Mouse (Mus musculus) cortical plate, adult 2 months (tissue): Measurements from ENCODE around the gene Ggact. TPM values are rescaled to one million over a fixed set of nuclear protein-coding genes. Genes with fewer than 3 reads are reported as not detected.
A peak's percentile ranks its signal among the peaks of the same experiment; 100 is the strongest.

Experiments
- H3K27ac ChIP-seq: fragments of 200-500 bp; 2 replicates; pipeline ENCODE4 v1.5.1; 2012; ENCODE audit warnings: low read length, control low read depth, inconsistent platforms; ENCODE audit not compliant: insufficient read depth
- H3K4me1 ChIP-seq: fragments of 200-500 bp; 2 replicates; pipeline ENCODE4 v1.6.1; 2011; ENCODE audit warnings: low read length; ENCODE audit not compliant: control insufficient read depth, insufficient read depth
- H3K4me3 ChIP-seq: fragments of 200-500 bp; 2 replicates; pipeline ENCODE4 v1.5.1; 2011; ENCODE audit warnings: mild to moderate bottlenecking, low read length, control low read depth; ENCODE audit not compliant: insufficient read depth
- CTCF ChIP-seq: fragments of 200-500 bp; IDR thresholded peaks from 2 replicates; pipeline ENCODE4 v1.5.1; 2011; ENCODE audit warnings: mild to moderate bottlenecking, control low read depth, low read length; ENCODE audit not compliant: insufficient read depth; ENCODE audit errors: extremely low read depth
- POLR2A ChIP-seq: fragments of 200-500 bp; IDR thresholded peaks from 2 replicates; pipeline ENCODE4 v1.6.1; 2011; ENCODE audit warnings: mild to moderate bottlenecking, low read length, control low read depth; ENCODE audit not compliant: insufficient read depth; ENCODE audit errors: extremely low read depth
- polyA plus RNA-seq: library from polyadenylated mRNA; depleted of rRNA; stranded (reverse); fragments of >200 nt; gene quantifications from 2 replicates; pipeline ENCODE4 v1.2.3, GENCODE M21; 2012; rRNA removed

The Ggact gene
- polyA plus RNA-seq = 50.5 and 53.2 TPM in 2 replicates

GRCm38 (mm10) chr14:122913657-122914056 is at the start of gene Ggact:
Ggact (minus strand) TSS chr14:122913757.
- Histone ChIP-seq H3K27ac (no peak within 1 kb of the TSS), H3K4me1 (no peaks in the 10 kb centered on the region), H3K4me3 (peak within 1 kb of the TSS; percentile 51)
- no peak for TF ChIP-seq CTCF
- TF ChIP-seq POLR2A = no peak

GRCm38 (mm10) chr14:122957941-122958340 is 44.4 kb upstream of the Ggact start:
- Histone ChIP-seq H3K27ac (no peak overlapping the region), H3K4me3 (no peak overlapping the region), H3K4me1 (no peaks in the 10 kb centered on the region)
- no peak for TF ChIP-seq POLR2A
- no peak for TF ChIP-seq CTCF

GRCm38 (mm10) chr14:122953331-122953730 is 39.8 kb upstream of the Ggact start:
- Histone ChIP-seq H3K4me1 (no peaks in the 10 kb centered on the region), H3K4me3 (no peak overlapping the region), H3K27ac (no peak overlapping the region)
- TF ChIP-seq CTCF (peak; percentile 73), POLR2A (no peak)

- Histone ChIP-seq H3K4me3 (no peak overlapping the region), H3K27ac (no peak overlapping the region), H3K4me1 (no peaks in the 10 kb centered on the region)
- TF ChIP-seq CTCF (no peak), POLR2A (no peak)
Observed at GRCm38 (mm10) chr14:122952556-122952955, 39.0 kb upstream of the Ggact start.

- Histone ChIP-seq H3K4me3 (no peak overlapping the region), H3K4me1 (no peaks in the 10 kb centered on the region), H3K27ac (no peak overlapping the region)
- TF ChIP-seq CTCF (no peak), POLR2A (no peak)
Observed at GRCm38 (mm10) chr14:122951676-122952445, 38.3 kb upstream of the Ggact start.

DNA sequence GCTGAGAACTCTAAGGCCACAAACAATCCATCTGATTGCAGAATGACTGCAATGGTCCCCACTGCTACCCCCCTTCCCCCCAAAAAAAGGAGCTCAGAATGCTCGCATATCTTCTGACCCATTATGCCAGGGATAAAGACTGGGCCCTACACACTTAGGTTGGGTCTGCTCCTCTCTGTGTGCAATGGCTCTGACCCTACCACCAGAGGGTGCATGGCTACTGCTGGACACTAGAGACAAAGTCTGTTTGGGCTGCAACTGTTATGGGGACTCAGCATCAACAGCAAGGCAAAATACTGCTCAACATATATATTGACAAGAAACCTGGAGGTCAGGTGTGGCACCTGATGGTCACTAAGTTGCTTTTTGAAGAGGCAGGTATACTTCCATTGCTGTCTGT is 37.4 kb upstream of the Ggact start:
- no peak overlapping the region for H3K4me3 ChIP-seq
- H3K4me1 ChIP-seq = no peaks in the 10 kb centered on the region
- H3K27ac ChIP-seq = no peak overlapping the region
- TF ChIP-seq CTCF = peak; percentile 19; the same call in 1 of the 2 replicates
- TF ChIP-seq POLR2A = no peak

DNA sequence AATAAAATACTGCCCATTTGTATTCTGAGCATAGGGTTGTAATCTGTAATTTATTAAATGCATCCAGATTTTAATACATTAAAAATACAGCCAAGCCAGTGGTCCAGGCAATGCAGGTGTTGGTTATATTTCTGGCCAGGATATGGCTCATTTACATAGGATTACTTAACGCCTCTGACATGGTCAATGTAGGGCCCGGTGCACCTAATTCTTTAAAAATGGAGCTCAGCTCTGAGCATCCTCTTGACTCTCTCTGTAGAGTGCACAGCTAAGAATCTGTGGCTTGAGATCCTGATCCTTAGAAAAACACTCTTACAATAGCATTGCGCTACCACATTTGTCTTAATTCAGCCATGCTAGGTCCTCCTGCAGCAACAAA is 29.9 kb upstream of the Ggact start:
- H3K4me3 ChIP-seq = no peak overlapping the region
- no peak overlapping the region for H3K27ac ChIP-seq
- TF ChIP-seq POLR2A (no peak), CTCF (no peak)
- no peaks in the 10 kb centered on the region for H3K4me1 ChIP-seq

GRCm38 (mm10) chr14:122942757-122943474 is 29.4 kb upstream of the Ggact start:
- no peak for TF ChIP-seq CTCF
- no peak overlapping the region for H3K27ac ChIP-seq
- no peaks in the 10 kb centered on the region for H3K4me1 ChIP-seq
- no peak overlapping the region for H3K4me3 ChIP-seq

GRCm38 (mm10) chr14:122936460-122936859 is 22.9 kb upstream of the Ggact start:
- H3K4me1 ChIP-seq = no peaks in the 10 kb centered on the region
- H3K4me3 ChIP-seq = no peak overlapping the region
- TF ChIP-seq POLR2A (no peak), CTCF (no peak)
- no peak overlapping the region for H3K27ac ChIP-seq

- no peak for TF ChIP-seq CTCF
- no peak for TF ChIP-seq POLR2A
- no peak overlapping the region for H3K4me3 ChIP-seq
- no peaks in the 10 kb centered on the region for H3K4me1 ChIP-seq
- peak overlapping the region; percentile 13; the same call in 1 of the 2 replicates for H3K27ac ChIP-seq
Observed at GRCm38 (mm10) chr14:122920011-122920410, 6.5 kb upstream of the Ggact start.
